Mouse (Mus musculus) bone marrow, adult 2 months (tissue): Measurements from ENCODE around the gene Lrrc23. TPM values are rescaled to one million over a fixed set of nuclear protein-coding genes. Genes with fewer than 3 reads are reported as not detected.

Experiments used
- H3K27ac ChIP-seq: fragments of 200-500 bp; 2 replicates; pipeline ENCODE4 v1.5.1; 2012; ENCODE audit warnings: low read depth, mild to moderate bottlenecking, control low read depth, inconsistent platforms, low read length; ENCODE audit not compliant: control insufficient read depth, poor library complexity, insufficient read depth
- H3K4me1 ChIP-seq: fragments of 200-500 bp; 2 replicates; pipeline ENCODE4 v1.6.1; 2011; ENCODE audit warnings: low read length; ENCODE audit not compliant: control insufficient read depth, insufficient read depth
- H3K4me3 ChIP-seq: fragments of 200-500 bp; replicated peaks from 2 replicates; pipeline ENCODE3; 2011; ENCODE audit warnings: mild to moderate bottlenecking, low read depth, low read length, control low read depth; ENCODE audit not compliant: control insufficient read depth
- CTCF ChIP-seq: fragments of 200-500 bp; IDR thresholded peaks from 2 replicates; pipeline ENCODE4 v1.5.1; 2011; ENCODE audit warnings: low read length, control low read depth; ENCODE audit not compliant: control insufficient read depth, insufficient read depth
- POLR2A ChIP-seq: fragments of 200-500 bp; IDR thresholded peaks from 2 replicates; pipeline ENCODE4 v1.6.1; 2011; ENCODE audit warnings: low read depth, mild to moderate bottlenecking, control low read depth, low read length, borderline replicate concordance; ENCODE audit not compliant: control insufficient read depth
- WGBS: fragments of 180-500 bp; shearing (Covaris S2); methylation state at CpG from one replicate; pipeline ENCODE4 v1.1.7; 2018; 5-methylcytosine and 5-hydroxymethylcytosine counted together
- polyA plus RNA-seq: library from polyadenylated mRNA; stranded (reverse); fragments of >200 nt; gene quantifications from 2 replicates; pipeline ENCODE4 v1.2.4, GENCODE M21; 2011; ENCODE audit warnings: low replicate concordance; ENCODE audit not compliant: missing spikeins, insufficient read depth, insufficient read length

Gene Lrrc23
- polyA plus RNA-seq, 1 experiment: not detected

DNA sequence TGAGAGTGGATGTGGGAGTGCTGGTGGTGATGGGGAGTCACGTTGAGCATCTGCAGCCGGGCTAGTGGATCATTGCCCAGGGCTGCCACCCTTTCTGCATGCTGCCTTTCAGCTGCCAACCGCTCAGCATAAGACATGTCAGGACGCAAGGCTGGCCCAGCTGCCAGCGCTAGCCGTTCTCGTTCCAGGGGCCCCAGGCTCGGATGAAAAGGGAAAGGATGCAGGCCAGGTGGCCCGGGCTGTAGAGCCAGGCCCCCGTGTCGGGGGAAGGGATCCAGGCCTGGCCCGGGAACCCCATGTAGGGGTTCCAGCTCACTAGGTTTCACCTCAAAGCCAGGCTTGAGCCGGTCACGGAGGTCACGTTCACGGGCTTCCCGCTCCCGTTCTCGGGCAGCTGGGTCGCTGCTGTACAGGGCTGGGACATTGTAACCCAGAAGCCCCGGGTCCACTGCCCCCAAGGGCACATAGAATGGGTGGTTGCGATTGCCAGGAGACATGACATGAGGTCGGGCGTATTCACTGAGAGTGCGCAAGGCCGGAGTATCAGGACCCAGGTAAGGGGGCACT, 34.7 kb downstream of the Lrrc23 start:
- TF ChIP-seq CTCF: no peak
- TF ChIP-seq POLR2A: no peak
- WGBS: 77% methylated on average over 26 of the region's 26 CpGs
- peak overlapping the region; percentile 8 for H3K4me3 ChIP-seq
- H3K4me1 ChIP-seq: peaks cover 2% of the 10 kb centered on the region; the same call in 1 of the 2 replicates
- H3K27ac ChIP-seq: peak overlapping the region; percentile 90

DNA sequence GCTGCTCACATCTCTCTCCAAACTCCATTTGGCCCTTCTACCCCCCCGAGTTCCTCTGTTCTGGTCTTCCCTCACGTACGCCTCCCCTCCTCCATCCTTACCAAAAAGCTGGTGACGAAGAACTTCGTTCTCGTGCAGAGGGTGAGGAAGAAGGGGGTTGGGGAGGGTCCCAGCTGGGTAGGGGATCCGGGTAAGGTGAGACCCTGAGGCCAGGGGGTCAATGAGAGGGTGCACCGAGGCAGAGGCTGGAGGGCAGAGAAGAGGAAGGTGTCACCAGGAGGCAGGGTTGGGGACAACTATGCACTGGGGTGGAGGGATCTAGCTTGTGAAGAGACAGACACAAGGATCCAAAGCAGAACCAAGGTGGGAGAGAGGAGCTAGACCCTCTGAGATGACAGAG, 35.9 kb downstream of the Lrrc23 start:
- WGBS: 88% methylated on average over 8 of the region's 8 CpGs
- peaks cover 6% of the 10 kb centered on the region for H3K4me1 ChIP-seq
- no peak for TF ChIP-seq CTCF
- TF ChIP-seq POLR2A: no peak
- no peak overlapping the region for H3K27ac ChIP-seq
- H3K4me3 ChIP-seq: no peak overlapping the region

DNA sequence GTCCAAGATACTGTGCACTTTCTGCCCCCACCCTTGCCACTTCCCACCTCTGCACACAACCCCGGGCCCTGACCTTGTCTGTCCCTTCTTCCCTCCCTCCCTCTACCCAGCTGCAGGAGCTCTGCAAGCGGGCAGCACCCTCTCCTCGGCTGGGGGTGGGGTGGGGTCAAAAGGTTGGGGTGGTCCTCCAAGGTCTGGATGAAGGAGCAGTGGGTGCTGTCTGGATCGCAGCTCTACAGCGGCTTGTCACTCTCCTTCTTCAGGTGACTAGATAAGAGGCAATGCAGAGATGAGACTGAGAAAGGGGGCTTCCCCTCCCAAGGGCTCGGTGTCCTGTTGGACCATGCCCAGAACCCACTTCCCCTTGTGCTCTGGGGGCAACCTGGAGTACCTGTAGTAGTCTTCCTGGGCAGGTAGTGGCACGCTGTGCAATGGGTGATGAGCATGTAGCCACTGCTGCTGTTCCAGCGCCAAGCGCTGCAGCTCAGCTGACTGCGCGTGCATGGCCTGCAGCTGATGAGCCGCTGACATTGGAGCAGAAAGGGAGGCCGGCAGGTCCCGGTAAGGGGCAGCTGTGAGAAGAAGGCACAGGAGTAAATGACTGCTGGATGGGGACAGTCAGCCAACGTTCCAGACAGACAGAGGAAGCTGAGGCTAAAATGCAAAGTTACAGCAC, 36.5 kb downstream of the Lrrc23 start:
- 84% methylated on average over 15 of the region's 15 CpGs for WGBS
- peaks cover 6% of the 10 kb centered on the region for H3K4me1 ChIP-seq
- no peak overlapping the region for H3K27ac ChIP-seq
- TF ChIP-seq POLR2A (no peak; the same call in 1 of the 2 replicates), CTCF (no peak)
- H3K4me3 ChIP-seq: no peak overlapping the region

DNA sequence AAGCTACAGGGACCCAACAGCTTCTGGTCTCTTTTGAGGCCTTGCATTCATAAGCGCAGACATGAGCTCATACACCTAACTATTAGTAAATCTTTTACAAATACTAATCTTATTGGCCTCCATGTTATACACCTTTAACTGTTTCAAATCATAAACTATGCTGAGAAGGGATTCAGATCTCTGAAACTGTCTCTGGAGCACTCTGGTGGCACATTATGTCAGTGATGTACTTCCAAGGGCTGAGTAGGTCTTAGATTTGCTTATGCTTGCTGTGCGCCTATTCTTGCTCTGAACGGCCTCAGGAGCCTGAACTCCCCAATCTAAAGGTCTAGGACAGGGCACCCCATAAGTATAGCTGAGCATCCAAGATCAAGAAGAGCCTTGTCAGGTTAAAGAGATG, 37.7 kb downstream of the Lrrc23 start:
- no peak overlapping the region for H3K4me3 ChIP-seq
- peaks cover 6% of the 10 kb centered on the region for H3K4me1 ChIP-seq
- 83% methylated on average over 3 of the region's 3 CpGs for WGBS
- TF ChIP-seq POLR2A: no peak
- no peak for TF ChIP-seq CTCF
- H3K27ac ChIP-seq: peak overlapping the region; percentile 85

DNA sequence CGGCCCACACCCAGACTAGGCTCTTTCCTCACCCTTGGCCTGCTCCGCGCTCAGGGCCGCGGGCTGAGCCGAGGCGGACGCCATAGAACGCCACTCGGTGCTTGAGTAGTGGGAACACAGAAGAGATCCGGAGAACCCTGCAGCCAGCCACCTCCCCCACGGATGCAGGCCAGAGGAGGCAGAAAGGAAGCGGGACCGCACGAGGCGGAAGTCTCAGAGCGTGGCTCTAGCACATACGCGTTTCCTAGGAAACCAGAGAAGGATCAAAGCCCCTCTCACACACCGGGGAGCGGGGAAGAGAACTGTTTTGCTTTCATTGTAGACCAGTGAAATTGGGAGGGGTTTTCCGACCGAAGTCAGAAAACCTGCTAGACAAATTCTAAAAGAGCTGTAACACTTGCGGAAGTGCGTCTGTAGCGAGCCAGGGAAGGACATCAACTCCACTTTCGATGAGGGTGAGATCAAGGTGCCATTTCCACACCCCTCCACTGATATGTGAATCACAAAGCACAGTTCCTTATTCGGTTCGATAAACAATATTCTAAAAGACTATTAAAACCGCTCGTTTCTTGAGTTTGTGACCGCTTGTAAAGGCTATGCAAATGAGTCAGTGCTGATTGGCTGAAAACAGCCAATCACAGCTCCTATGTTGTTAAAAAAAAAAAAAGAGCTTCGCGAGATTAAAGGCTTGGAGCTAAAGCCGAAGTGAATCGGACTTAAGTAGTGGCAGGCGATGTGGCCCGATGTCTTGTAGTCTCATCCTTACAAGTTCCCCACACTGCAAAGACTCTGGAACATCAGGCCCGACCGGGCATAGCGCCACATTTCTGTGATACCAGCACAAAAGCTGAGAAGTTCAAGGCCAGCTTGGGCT, 38.4 kb downstream of the Lrrc23 start, which contains the start of gene Grcc10:
Gene Grcc10 (minus strand): TSS at position 487 of the 874 bp plus-strand sequence.
- Histone ChIP-seq H3K27ac (peak within 1 kb of the TSS; percentile 97), H3K4me3 (peak within 1 kb of the TSS; percentile 83), H3K4me1 (peaks cover 6% of the 10 kb centered on the region)
- TF ChIP-seq CTCF (no peak), POLR2A (peak; percentile 56)
- under 1% methylated on average over 41 of the region's 41 CpGs for WGBS

DNA sequence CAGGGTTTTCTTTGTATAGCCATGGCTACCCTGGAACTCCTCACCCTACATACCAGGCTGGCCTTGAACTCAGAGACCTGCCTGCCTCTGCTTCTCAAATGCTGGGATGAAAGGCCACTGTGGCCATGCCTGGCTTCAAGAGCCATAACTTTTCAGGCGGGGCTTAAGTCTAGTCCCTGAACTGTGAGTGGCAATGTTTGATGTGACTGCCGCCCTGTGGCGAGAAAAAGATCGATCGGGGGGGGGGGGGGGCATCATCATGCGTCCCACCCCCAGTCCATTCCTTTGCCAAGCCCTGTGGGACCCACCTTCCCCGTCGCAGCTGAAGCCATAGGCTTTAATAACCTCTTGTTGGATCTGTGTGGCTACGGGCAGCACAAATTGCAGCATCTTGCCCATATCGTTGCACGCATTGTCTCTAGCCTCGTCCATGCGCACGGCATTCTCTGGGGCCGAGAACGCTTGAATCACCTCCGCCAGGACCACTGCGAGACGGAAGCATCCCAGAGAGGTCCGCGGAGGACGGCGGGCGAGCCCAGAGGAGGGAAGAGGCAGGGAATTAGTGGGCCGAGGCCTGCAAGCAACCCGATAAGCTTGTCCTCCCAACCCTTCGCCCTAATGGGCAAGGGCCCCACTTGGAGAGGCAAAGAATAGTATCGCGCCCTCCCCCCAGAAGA, 39.2 kb downstream of the Lrrc23 start:
- peaks cover 6% of the 10 kb centered on the region for H3K4me1 ChIP-seq
- H3K27ac ChIP-seq: peak overlapping the region; percentile 97
- H3K4me3 ChIP-seq: peak overlapping the region; percentile 83
- TF ChIP-seq POLR2A (no peak), CTCF (peak; percentile 44)
- WGBS: 1% methylated on average over 29 of the region's 29 CpGs

DNA sequence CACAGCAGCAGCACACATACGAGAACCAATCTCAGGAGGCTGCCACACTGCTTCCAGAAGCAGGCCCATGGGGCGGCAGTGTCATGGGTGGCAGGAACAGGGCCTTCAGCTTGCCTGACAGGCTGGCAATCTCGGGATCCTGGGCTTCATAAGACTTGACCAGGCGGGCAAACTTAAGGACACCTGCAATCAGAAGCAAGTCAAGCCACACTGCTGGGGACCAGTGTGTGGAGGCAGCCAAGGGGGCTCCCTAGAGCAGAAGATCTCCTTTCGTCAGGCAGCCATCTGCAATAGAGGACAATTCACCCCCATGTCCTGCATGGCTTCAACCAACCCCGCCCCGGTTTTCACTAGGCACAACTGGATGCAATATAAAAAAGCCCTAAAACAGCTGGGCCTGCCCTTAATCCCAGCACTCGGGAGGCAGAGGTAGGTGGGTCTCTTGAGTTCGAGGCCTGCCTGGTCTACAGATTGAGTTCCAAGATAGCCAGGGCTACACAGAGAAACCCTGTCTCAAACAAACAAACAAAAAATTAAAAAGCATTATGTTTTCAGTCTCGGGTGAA, 40.2 kb downstream of the Lrrc23 start:
- TF ChIP-seq POLR2A: no peak
- no peak for TF ChIP-seq CTCF
- H3K4me3 ChIP-seq: no peak overlapping the region
- H3K4me1 ChIP-seq: peaks cover 8% of the 10 kb centered on the region
- 78% methylated on average over 10 of the region's 10 CpGs for WGBS
- peak overlapping the region; percentile 55 for H3K27ac ChIP-seq
